Mouse (Mus musculus) heart, adult 18-20 months (tissue): ENCODE results near the gene Arhgap30. TPM values are rescaled to one million over a fixed set of nuclear protein-coding genes. Genes with fewer than 3 reads are reported as not detected.
A peak's percentile ranks its signal among the peaks of the same experiment; 100 is the strongest.

ENCODE experiments used
- DNase-seq, 2 experiments: peaks; one replicate each; pipeline ENCODE4 v3.0.0; 2021 to 2022; ENCODE audit warnings: mixed read lengths in 1 of 2
- total RNA-seq, 2 experiments: library from RNA; stranded (reverse); gene quantifications; 2 replicates each; pipeline ENCODE4 v1.2.3; 2021

The Arhgap30 gene
- total RNA-seq, 2 experiments from 2014 or later, result 2.7 to 5.0 TPM

DNA sequence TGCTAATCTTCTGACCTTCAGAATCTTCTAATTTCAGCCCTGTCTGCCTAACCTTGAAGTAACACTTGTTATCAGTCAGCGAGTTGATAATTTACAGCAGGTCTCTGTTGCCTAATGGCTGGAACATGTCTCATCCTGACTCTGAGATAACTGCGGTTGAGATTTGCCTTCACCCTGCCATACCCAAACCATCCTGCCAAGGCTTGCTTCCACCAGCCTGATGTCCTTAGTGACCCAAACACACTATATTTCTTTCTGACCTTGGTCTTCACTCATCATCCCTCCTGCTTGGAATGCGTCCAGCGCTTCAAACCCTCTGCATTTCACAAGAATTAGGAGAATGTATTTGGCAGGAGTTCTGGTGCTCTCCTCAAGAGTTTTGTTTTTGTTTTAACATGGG, 36.4 kb downstream of the Arhgap30 start:
- peak; percentile 42 to 48 for DNase-seq

DNA sequence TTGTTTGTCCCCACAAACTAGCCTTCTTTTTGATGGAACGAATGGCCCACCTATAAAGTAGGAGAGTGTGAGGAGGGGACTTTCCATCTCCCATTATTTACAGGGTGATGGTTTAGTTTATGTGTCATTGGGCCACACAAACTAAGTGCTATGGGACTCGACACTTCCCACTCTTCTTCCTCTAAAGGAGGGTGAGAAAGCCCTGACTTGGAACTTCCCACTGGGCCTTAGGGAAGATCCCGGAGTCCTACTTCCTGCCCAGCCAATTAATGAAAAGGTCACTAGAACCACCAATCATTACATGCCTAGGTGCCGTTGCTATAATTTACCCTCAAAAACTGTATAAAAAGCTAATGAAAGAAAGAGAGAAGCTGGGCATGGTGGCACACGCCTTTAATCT, 43.4 kb downstream of the Arhgap30 start:
- no peak for DNase-seq

DNA sequence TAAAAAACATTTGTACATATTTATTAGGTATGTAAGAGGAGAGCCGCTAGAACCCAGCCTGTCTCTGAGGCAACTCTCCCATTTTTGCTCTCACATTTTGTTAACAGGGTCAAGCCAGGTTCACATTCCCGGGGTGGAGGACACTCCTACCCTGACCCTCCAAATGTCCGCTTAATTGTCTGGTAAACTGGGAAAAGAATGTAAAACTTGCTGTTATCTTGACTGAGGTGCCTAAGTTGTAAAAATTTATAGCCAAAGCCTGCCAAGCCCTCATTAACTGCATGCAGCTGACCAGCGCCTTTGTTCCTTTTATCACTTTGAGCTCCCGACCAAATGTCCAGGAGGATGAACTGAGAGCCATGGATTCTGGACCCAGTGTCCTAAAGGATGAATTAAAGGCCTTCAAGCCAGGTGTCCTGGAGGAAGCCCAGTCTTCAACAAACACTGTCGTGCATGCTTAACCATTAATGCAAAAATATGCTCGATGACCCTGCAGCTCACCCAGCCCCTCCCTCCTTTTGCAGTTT, 46.6 kb downstream of the Arhgap30 start:
- no peak for DNase-seq

DNA sequence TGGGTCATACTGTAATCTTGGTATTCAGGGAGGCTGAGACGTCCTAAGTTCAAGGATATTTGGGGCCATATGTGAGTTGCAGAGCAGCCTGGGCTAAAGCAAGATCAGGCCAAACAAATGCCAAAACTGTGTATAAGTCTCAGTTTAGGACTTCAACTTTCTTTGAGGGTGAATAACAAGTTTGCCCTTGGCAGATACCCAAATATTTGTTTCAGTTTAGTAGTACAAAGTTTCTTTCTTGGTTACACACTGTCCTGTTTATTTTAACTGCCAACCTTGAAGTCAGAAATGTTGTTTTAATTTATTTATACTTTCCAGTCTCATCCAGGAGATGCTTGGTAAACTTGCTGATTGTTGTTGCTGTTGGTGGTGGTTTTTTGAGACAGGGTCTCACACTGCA, 47.2 kb downstream of the Arhgap30 start:
- no peak for DNase-seq

DNA sequence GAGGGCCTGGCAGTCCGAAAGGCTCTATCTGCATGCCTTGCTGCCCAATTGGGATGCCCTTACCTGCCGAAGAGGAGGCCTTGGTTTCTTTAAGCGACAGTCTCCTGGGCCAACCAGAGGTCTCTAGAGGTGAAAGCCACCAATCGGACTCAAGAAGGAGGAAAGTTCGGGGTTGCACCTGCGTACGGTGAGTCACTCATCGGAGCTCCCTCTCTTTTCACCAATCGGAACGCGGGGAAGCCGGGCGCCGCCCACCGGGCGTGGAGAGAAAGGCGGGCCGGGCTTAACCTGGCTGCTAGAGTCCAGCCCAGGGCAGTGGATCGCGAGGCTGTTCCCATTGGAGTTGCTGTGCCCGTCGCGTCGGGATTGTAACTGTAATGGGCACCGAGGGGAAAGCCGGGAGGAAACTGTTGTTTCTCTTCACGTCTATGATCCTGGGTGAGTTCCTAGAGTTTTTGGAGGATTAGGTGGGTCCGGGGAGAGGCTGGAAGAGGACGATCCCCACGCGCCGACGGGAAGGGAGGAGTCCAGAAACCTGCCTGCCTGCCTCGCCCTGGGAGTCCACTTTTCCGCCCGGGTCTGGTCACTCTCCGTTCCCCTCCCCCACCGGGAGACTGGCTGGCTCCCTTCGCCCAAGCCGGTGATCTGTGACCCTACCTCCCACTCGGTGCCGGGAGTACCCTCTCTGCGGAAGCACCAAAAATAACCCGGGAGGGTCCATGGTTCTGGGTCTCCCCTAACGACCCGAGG, 48.7 kb downstream of the Arhgap30 start, which contains the start of gene F11r:
TSS of gene F11r (plus strand) at position 272 of the 750 bp plus-strand sequence.
- peak; percentile 89 to 90 for DNase-seq

DNA sequence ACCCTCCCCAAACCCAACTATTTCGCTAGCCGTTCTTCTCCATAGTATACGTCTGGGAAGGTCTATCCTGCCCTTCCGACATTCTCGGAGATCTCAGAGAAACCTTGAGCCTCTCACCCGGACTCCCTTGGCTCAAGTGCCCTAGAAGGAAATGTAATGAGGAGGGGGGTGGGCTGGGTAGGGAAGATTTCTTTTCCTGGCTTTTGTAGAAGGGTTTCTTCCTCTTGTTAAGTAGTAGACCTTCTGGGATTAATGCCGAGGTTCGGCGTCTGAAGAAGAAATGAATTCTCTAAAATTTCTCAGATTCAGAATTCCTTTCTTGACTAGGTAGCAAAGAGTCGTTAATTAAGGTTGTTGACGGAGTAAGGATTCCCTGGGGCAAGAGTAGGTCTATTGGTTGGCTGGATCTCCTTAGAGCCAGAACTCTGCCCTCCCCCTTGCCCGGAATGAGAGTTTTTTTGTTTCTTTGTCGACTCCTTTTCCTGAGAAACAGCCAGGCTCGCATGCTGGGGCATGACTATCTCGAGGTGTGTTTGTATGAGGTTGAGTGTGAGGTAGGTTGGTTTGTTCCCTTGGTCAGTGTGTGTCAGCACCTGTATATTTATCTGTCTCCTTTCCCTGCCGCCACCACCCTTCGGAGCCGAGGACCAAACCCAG, 49.4 kb downstream of the Arhgap30 start:
- peak; percentile 39 to 58 for DNase-seq

DNA sequence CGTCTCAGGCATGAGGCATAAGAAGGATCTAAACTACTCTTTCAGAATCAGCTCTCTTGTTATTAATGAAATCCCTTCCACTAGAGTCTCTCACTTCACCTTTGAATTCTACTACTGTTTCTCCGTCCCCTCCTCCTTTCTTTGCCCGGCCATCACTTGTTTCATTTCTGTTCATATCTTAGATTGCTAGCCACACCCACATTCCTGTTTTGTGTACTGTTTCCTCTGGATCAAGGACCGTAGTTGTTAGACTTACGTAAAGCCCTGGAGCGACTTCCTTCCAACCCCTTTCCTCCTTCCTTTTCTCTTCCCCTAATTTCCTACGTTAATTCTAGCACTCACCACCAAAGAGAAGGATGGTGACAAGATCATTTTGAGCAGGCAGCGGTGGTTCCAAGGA, 50.3 kb downstream of the Arhgap30 start:
- DNase-seq, result no peak

DNA sequence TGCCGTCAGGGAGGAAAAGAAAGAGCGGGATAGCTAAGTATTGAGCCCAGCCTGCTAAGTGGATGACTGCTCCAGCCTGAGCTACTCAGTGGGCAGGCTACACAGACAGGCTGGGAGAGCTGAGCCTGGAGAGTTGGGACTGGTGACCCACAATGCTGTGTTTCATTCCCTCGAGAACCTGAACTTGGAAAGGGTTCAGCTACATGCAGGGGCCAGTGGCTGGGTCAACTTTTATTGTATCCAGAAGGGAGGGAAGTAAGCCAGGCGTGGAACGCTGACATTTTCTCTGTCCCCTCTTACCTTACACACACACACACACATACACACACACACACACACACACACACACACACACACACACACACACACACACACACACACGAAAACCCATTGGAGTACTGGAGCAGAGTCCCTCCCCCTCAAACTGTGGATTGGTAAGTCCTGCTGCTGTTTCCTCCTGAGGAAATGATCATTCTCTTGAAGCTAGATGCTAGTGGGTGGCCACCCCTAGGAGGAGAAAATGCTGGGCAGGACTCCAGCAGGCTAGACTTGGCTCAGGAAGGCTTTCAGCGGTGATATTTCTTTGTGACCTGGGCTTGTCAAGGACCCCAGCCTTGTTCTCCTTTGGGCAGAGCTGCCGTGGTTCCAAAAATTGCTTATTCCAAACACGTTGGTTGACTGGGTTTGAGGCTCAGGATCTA, 51.4 kb downstream of the Arhgap30 start:
- DNase-seq, result peak; percentile 77 to 89

DNA sequence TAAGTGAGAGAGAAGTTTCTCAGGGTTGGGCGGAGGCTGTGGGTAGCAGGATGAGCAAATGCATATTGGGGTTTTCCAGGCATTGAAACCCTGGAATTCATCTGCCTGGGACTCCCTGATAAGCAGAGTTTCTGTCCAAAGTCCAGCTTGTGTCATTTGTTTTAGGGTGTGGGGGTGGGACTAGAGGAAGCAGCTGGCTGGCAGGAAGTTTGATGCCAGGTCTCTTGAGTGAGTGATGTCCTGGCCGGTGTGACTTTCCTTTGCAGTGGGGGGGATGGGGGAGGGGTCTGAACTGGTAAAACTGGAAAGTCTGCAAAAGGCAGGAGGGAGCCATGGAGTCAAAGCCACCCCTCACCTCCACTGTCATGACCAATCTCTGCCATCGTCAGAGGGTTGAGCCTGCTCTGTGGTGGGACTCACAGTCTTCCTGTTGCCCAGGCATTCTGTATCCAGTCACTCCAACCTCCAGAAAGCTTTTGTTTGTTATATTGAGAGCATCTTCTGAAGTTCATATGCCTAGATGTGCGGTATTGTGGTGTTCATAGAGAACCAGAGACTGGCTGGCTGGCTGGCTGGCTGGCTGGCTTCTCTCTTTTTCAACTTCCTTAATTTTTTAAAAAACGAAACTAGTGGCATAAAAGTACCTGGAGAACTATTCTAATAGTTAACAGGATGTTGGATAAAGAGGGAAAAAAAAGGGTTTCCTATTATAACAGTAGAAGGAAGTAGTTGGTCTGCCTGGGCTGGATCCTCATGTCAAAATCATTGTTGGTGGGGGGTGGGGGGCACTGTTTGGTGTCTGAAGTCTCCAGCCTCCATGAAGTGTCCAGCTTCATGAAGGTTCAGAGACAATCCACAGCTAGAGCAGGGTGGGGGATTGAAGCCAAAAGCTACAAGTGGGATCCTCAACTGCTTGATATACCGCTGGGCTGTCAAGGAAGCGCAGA, 53.0 kb downstream of the Arhgap30 start:
- DNase-seq, result no peak

DNA sequence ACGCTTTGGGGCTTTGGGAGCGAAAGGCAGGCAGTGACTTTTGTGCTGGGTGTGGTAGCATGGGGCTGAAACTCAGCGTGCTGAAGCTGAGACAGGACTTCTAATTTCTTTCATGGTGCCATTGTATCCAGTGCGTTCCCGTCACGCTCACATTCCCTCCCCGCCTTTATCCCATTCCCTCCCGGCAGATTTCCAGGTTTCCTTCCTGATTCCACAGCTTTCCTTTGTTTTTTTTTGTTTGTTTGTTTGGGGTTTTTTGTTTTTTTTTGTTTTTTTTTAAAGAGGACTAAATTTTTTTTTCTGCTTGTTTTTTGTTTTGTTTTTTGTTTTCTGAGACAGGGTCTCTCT, 53.6 kb downstream of the Arhgap30 start:
- DNase-seq, result peak in 1 of 2 experiments; percentile 49

DNA sequence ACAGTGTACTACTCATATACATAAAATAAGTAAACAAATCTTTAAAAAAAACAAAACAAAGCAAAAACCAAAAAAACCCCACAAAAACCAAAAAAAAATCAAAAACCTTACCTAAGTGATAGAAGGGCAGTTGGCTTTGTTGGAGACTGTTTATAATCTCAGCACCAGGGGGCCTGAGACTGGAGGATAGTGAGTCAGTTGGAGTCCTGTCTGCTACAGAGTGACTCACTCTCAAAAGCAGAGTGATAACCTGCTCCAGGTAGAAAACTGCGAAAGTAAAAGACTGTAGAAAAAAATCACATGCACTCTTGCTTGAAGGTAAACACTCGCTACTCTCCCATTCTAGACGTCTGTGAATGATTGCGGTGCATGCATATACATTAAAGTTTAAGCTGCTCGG, 56.3 kb downstream of the Arhgap30 start:
- DNase-seq, result no peak

DNA sequence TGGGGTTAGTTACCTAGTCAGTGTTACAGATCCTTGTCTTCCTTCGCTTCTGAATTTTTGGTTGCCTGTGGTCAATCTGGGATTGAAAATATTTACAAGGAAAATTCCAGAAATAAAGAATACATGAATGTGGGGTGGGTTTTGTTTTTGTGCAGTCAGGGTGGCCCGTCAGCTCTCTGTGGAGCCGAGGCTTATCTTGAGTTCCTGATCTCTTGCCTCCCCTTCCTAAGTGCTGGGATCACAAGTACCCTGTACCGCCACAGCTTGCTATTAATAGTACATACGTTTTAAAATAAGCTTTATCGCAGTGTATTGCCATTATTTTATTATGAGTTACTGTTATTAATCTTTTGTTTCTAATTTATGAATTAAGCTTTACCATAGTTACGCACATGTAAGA, 58.1 kb downstream of the Arhgap30 start:
- no peak for DNase-seq

DNA sequence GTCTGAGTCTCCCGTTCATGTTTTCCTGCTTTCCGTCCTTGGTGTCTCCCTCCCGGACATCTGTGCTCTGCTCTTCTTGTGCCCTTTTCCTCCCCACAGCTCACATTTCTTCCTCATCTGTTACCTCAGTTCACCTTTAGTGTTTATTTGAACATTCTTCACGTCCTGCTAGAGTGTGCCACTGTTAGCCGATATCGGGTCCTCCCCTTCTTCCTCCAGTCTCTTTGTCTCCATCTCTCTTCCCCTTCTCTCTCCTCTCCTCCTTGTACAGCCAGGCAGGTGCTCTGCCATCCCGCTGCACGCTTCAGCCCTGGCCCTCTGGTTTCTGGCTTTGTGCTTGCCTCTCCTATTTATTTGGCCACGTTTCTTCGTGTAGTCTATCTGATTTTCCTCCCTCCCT, 58.9 kb downstream of the Arhgap30 start:
- no peak for DNase-seq

DNA sequence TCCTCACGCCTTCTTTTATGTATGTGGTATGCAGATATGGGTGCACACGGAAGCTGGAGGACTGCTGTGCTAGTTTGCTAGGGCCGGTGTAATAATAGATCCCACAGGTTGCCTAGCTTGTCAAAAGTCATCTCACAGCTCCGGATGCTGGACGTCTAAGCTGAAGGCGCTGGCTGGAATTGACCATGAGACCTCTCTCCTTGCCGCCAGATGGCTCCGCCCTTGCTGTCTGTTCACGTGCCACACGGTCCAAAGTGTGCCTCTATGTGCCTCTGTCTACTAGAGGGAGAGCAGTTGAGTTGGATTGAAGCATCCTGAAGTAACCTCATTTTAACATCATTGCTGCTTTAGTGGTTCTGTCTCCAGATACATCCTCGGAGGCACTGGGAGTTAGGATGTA, 61.3 kb downstream of the Arhgap30 start:
- no peak for DNase-seq

DNA sequence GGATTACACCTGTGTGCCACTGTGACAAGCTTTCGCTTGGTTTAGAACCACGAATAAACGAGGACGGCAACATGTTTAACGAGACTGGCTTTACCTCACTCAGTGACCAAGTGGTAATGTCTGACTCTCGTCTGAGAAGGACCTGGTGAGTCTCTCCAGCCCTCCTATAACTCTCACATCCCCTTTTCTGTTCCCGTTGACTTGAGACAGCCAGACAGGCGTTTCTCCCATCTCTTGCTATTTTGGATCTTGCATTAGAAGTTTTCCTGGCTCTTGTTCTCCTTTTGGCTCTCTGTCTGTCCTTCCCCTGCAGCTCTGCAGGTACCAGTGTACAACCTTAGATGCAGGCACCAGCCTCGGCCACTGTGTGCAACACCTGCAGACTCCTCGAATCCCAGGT, 62.2 kb downstream of the Arhgap30 start:
- DNase-seq, result no peak

DNA sequence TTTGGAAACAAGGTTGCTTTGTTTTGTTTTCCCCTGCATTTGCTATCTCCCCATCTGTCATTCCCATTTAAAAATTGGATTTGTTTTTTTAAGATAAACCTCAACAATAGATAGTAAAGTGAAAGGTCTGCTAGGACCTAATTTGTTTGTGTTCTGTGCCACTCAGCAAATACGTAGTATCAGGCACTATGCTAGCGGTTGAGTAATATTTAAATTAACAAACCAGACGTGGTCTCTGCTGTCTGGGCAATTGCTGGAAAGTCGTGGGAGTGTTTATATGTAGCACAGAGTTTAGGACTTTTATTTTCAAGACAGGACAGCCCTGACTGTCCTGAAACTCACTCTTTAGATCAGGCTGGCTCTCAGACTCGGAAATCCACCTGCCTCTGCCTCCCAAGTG, 63.8 kb downstream of the Arhgap30 start:
- DNase-seq, result no peak

DNA sequence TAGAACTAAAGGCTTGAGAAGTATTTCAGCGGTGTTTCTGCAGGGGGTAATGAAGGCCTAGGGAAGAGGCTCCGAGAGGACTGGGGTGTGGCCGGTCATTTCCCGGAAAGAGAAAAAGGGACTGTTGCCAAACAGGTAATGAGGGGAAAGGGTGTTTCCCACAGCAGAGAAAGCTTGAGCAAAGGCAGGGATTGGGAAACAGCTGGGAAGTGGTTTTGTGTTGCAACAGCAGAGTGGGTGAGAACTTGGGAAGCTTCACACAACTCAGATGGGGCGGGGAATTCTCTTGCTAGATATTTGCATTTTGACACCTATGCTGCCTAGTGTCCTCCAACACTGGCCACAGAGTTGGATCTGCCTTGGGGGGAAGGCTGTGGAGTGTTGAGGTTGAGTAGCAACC, 64.2 kb downstream of the Arhgap30 start:
- peak; percentile 45 to 67 for DNase-seq

DNA sequence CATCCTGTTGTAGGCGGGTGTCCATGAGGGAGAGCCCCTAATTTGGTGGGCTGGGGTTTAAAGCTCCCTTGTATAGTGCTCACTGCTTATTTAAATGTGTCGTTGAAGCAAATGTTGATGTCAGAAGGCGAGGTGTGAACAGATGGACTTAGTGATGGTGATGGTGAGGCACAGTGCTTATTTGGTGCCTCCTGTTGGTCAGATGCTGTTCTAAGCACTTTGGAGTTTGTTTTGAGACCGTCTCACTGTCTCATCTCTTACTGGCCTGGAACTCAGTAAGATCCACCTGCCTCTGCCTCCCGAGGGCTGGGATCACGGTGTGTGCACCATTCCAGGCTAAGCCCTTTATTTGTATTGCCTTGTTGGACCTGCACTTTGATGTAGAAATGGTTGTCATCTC, 66.2 kb downstream of the Arhgap30 start:
- no peak for DNase-seq

DNA sequence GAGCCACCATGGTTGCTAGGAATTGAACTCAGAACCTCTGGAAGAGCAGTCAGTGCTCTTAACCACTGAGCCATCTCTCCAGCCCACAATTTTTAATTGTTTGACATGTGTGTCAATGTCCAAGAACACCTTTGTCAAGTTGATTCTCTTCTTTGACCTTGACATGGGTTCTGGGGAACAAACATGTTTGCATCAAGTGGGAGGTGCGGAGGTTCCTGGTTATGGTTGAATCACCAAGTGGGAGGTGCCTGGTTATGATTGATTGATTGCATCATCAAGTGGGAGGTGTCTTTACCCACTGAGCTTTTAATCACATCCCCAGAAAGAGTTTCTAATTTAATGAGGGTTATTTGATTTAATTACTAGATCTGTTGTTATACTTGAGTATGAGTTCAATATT, 68.8 kb downstream of the Arhgap30 start:
- DNase-seq, result no peak

DNA sequence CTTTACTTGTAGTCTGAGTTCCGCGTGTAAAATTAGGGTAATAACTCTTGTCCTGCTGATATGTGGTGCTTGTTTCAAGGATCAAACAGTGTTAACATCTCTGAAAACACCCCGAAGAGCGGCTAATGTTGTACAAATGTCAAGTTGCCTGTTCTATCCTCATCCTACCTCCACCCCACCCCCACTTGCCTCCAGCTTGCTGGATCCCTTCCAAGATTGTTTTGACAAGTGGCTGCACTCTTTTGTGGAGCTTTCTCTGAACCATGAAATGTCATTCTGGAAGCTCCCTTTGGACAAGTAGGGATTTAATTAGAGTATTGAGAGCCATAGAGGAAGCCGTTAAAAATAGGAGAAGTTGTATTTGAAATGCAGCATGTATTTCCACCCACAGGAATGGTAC, 71.0 kb downstream of the Arhgap30 start:
- no peak for DNase-seq
